Mouse (Mus musculus) G1E (cell line): ENCODE data around the gene Bclaf1.

ENCODE experiments used
- CTCF ChIP-seq: IDR thresholded peaks from 2 replicates; pipeline ENCODE4 v1.5.1; 2012; ENCODE audit warnings: low read depth, low read length, inconsistent platforms, mixed read lengths
- GATA1 ChIP-seq: IDR thresholded peaks from 2 replicates; pipeline ENCODE4 v1.6.1; 2012; ENCODE audit warnings: borderline replicate concordance, low read length, inconsistent platforms, mixed read lengths
- POLR2AphosphoS5 ChIP-seq: IDR thresholded peaks from 2 replicates; pipeline ENCODE4 v1.6.1; 2012; ENCODE audit warnings: low read depth, low read length, inconsistent platforms; ENCODE audit not compliant: insufficient replicate concordance
- TAL1 ChIP-seq: conservative IDR thresholded peaks from 2 replicates; pipeline ENCODE4 v1.6.1; 2012; ENCODE audit warnings: low read depth, low read length, inconsistent platforms, mixed read lengths

GRCm38 (mm10) chr10:20347285-20348214 lies 35.3 kb downstream of the Bclaf1 start, which contains the start of gene Mtfr2:
- TF ChIP-seq POLR2AphosphoS5 (0 out of 2 replicates have a peak, but pooled peaks have one; percentile 45), CTCF (no peak), GATA1 (no peak), TAL1 (no peak)
